9 mouse cellular contexts compared by ENCODE assay signal in the genomic region with DNA sequence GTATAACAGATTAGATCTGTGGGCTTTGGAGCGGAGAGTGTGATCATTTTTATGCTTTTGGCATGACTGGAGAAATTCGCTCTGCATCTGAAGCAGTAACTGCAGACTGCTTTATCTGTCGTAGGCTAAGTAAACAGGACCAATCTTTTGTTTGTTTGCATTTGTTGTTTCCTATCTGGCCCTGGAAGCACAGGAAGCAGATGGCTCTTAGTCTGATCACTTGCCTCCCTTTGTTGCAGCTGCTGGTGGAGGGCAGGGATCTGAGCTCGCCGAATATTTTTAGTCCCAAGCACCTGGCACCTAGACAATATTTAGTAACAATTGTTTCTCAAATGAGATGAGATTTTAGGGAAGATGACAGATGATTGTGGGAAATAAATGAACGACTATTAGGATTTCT.
DNase-seq lines count a peak whose midpoint lies in the region; ATAC-seq lines count a peak whose summit lies in the region.
"Had no signal": no experiment of that assay in that cellular context is flagged by ENCODE, and none has a peak within 500 bp of the region (broad histone marks: within the 10 kb centered on the region; RNA-seq: fewer than 3 reads in every experiment).

No protein-coding gene starts in this region.

- H3K9ac ChIP-seq in liver, embryonic 11.5 days (ENCODE audit: low read depth, low read length): no peak overlapping the region
- no peak overlapping the region for H3K9ac ChIP-seq in heart, embryonic 16.5 days (ENCODE audit: low read length)
- H3K9ac ChIP-seq in midbrain, embryonic 14.5 days (replicated peaks; ENCODE audit: low read length): no peak overlapping the region

- no peaks in the 10 kb centered on the region; the same call in 1 of the 2 replicates for H3K36me3 ChIP-seq in liver, embryonic 11.5 days (ENCODE audit: control insufficient read depth, insufficient read depth, low read length)
- H3K36me3 ChIP-seq in heart, embryonic 16.5 days (ENCODE audit: control insufficient read depth, insufficient read depth): peaks cover 9% of the 10 kb centered on the region; the same call in 1 of the 2 replicates
- peaks cover 10% of the 10 kb centered on the region for H3K36me3 ChIP-seq in midbrain, embryonic 14.5 days (ENCODE audit: control insufficient read depth, insufficient read depth, low read length)

- 0 out of 2 replicates have a peak overlapping the region, but pooled peaks have one; percentile 0 for H3K4me2 ChIP-seq in liver, embryonic 11.5 days
- H3K4me2 ChIP-seq in heart, embryonic 16.5 days (ENCODE audit: low read depth, low read length): peak overlapping the region; percentile 17; the same call in 1 of the 2 replicates
- H3K4me2 ChIP-seq in midbrain, embryonic 14.5 days (ENCODE audit: low read length): no peak overlapping the region

- peaks cover 67% of the 10 kb centered on the region for H3K4me1 ChIP-seq in liver, embryonic 11.5 days (replicated peaks; ENCODE audit: control insufficient read depth, insufficient read depth, low read length)
- peaks cover 75% of the 10 kb centered on the region for H3K4me1 ChIP-seq in heart, embryonic 16.5 days (ENCODE audit: control insufficient read depth, insufficient read depth, low read length)
- peaks cover 39% of the 10 kb centered on the region for H3K4me1 ChIP-seq in midbrain, embryonic 14.5 days (ENCODE audit: control insufficient read depth, insufficient read depth, low read length)

- H3K4me3 ChIP-seq in liver, embryonic 11.5 days (ENCODE audit: low read depth, low read length): no peak overlapping the region
- H3K4me3 ChIP-seq in heart, embryonic 16.5 days (ENCODE audit: low read length): no peak overlapping the region
- no peak overlapping the region for H3K4me3 ChIP-seq in midbrain, embryonic 14.5 days (replicated peaks; ENCODE audit: low read depth, low read length)

- 35% methylated on average over 6 of the region's 6 CpGs for WGBS in liver, embryonic 11.5 days
- WGBS in heart, embryonic 16.5 days: 30% methylated on average over 6 of the region's 6 CpGs
- WGBS in midbrain, embryonic 14.5 days: 28% methylated on average over 6 of the region's 6 CpGs

- H3K27ac ChIP-seq in liver, embryonic 11.5 days (ENCODE audit: low read depth, low read length): no peak overlapping the region
- peak overlapping the region; percentile 40; the same call in 1 of the 2 replicates for H3K27ac ChIP-seq in heart, embryonic 16.5 days (ENCODE audit: low read length)
- peak overlapping the region; percentile 53 for H3K27ac ChIP-seq in midbrain, embryonic 14.5 days (replicated peaks; ENCODE audit: low read depth, low read length)
- H3K27ac ChIP-seq: macrophage had no signal

- no peak for DNase-seq in liver, embryonic 11.5 days (ENCODE audit: low spot score)
- no peak for DNase-seq in liver
- DNase-seq in cerebellum, postnatal 10 days: peak; percentile 44 to 51
- DNase-seq in midbrain, embryonic 14.5 days: peak; percentile 43
- DNase-seq in ovary, postnatal 36 days (ENCODE audit: low spot score): no peak
- no peak for DNase-seq in right cerebral cortex, postnatal 25 days
- DNase-seq in left cerebral cortex, adult 9 months (ENCODE audit: low spot score in 2 of 2): no peak

- H3K27me3 ChIP-seq in liver, embryonic 11.5 days (replicated peaks; ENCODE audit: control insufficient read depth, insufficient read depth, low read length): no peaks in the 10 kb centered on the region
- H3K27me3 ChIP-seq in heart, embryonic 16.5 days (ENCODE audit: control insufficient read depth, insufficient read depth, low read length): no peaks in the 10 kb centered on the region
- H3K27me3 ChIP-seq in midbrain, embryonic 14.5 days (ENCODE audit: control insufficient read depth, insufficient read depth, low read length): no peaks in the 10 kb centered on the region

- no peaks in the 10 kb centered on the region for H3K9me3 ChIP-seq in liver, embryonic 11.5 days (ENCODE audit: control insufficient read depth, low read length)
- H3K9me3 ChIP-seq in heart, embryonic 16.5 days (replicated peaks; ENCODE audit: control insufficient read depth, low read length): no peaks in the 10 kb centered on the region
- no peaks in the 10 kb centered on the region for H3K9me3 ChIP-seq in midbrain, embryonic 14.5 days (ENCODE audit: control insufficient read depth, low read length)

- ATAC-seq in liver, embryonic 11.5 days (replicated peaks; ENCODE audit: low FRiP score): no peak
- ATAC-seq in heart, embryonic 16.5 days (replicated peaks; ENCODE audit: extremely low read depth, insufficient read depth, low FRiP score): no peak
- no peak for ATAC-seq in midbrain, embryonic 14.5 days (ENCODE audit: low FRiP score, low TSS enrichment)

Comparison
In these comparisons a context has a peak if more than half of its experiments do, and no peak if none do; other contexts are left out.
1. DNase-seq: peak in cerebellum, postnatal 10 days (2 of 2) and midbrain, embryonic 14.5 days (single experiment); none in liver, embryonic 11.5 days (single experiment), liver (single experiment), ovary, postnatal 36 days (single experiment), right cerebral cortex, postnatal 25 days (single experiment) and left cerebral cortex, adult 9 months (0 of 2).